Mouse (Mus musculus) cerebellum, adult 2 months (tissue): ENCODE results near the gene Sft2d1.

Experiments used
- CTCF ChIP-seq: fragments of 200-500 bp; IDR thresholded peaks from 2 replicates; pipeline ENCODE4 v1.5.1; 2011; ENCODE audit warnings: low read depth, mild to moderate bottlenecking, control low read depth, low read length, moderate library complexity, borderline replicate concordance; ENCODE audit not compliant: insufficient read depth
- POLR2A ChIP-seq: fragments of 200-500 bp; IDR thresholded peaks from 2 replicates; pipeline ENCODE4 v1.6.1; 2011; ENCODE audit warnings: low read length, control low read depth, borderline replicate concordance; ENCODE audit not compliant: insufficient read depth

DNA sequence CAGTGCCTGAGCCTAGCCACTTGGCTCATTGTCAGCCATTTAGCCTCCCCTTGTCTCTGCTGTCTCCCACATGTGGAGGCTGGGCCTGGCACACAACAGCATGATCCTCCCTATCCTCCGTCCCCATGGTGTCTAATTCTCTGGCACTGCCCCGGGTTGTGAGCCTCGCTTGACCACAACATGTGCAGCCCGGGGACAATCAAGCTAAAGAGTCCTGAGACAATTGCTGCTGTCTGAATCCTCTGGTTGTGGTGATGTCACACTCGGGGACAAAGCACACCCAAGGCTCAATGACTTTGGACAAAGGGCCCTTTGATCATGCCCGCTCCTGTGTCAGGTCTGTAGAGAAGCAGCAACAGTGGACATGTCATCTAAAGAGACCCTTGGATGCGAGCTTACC, 40.2 kb downstream of the Sft2d1 start:
- TF ChIP-seq CTCF (no peak), POLR2A (no peak)
